Mouse (Mus musculus) bone marrow macrophage, adult 2 months (primary cell): ENCODE data around the gene Ddx39.

Source experiments
- CTCF ChIP-seq: IDR thresholded peaks from 2 replicates; pipeline ENCODE4 v1.5.1; 2012; ENCODE audit warnings: low read depth, mild to moderate bottlenecking, low read length, moderate library complexity
- POLR2A ChIP-seq: IDR thresholded peaks from 2 replicates; pipeline ENCODE4 v1.6.1; 2012; ENCODE audit warnings: mild to moderate bottlenecking, low read depth, low read length, borderline replicate concordance

DNA sequence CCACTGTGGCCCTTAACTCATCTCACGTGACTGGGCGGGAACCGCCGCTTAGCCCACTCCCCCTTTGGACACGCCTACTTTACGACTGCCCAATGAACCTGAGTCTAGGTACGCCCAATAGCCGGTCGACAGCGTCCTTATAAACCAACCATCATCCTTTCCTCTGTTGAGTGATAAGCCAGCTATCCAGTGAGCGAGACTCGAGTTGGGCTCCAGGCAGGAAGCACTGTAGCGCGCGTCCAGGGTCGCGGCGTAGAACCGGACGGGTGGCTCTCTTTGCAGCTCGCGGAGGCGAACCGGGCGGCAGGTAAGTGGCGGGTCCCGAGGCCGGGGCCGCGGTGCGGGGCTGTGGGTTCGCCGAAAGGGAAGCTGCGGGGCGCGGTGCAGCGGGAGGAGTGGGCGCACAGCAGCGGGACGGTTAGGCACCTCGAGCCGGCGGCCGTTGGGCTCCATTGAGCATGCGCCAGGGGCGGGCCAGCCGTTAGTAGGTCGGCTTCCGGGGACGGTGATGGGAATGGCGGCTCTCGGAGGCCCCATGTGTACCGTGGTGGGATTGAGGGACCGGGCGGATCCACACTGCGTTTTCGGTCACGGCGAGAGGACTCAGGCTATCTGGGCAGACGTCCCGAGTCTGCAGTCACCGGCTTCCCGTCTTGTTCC, at the start of gene Ddx39:
- no peak for TF ChIP-seq CTCF
- no peak for TF ChIP-seq POLR2A
